Mouse (Mus musculus): ENCODE data around the gene Teddm2.
A peak's percentile ranks its signal among the peaks of the same experiment; 100 is the strongest.

DNA sequence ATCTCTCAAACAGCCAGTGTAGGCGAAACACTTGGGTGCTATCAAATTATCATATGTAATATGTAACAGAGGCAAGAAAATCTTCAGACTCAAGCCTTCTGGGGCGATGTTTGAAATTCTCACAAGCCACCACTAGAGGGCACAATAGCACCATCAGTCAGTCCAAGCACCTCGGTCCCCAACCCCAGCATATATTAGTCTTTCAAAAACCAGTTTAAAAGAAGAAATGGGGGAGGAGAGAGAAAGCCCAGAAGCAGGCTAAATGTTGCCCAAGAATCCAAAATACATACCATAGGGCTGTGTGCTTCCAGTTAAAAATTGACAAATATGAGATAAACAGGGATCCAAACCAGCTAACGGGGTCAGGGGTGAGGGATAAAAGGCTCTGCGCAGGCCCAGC lies 5.0 kb downstream of the Teddm2 start:
- TF ChIP-seq CTCF (IDR thresholded peaks at IDR 0.05 in 2 of 3, conservative IDR thresholded peaks at IDR 0.05 in 1 of 3; ENCODE audit: control insufficient read depth in 1 of 3, insufficient read depth in 1 of 3, low read depth in 2 of 3, low read length in 3 of 3, poor library complexity in 1 of 3, severe bottlenecking in 1 of 3), result peak; percentile 53 to 72 (median 65)
- no peak for TF ChIP-seq MAX (IDR thresholded peaks at IDR 0.05; ENCODE audit: low read length)
- TF ChIP-seq NRF1 (IDR thresholded peaks at IDR 0.05; ENCODE audit: insufficient read depth, low read depth, low read length, poor library complexity, severe bottlenecking), result no peak
- TF ChIP-seq TCF12 (IDR thresholded peaks at IDR 0.05; ENCODE audit: low read depth, low read length), result no peak
- no peak for TF ChIP-seq ELF1 (IDR thresholded peaks at IDR 0.05; ENCODE audit: low read depth, low read length)
- no peak for TF ChIP-seq USF1 (IDR thresholded peaks at IDR 0.05; ENCODE audit: low read depth, low read length)
- no peak for TF ChIP-seq EP300 (IDR thresholded peaks at IDR 0.05; ENCODE audit: low read depth in 1 of 2, low read length in 2 of 2)
- no peak for TF ChIP-seq POLR2A (IDR thresholded peaks at IDR 0.05; ENCODE audit: control insufficient read depth in 1 of 2, insufficient read depth in 1 of 2, low read depth in 1 of 2, low read length in 2 of 2, poor library complexity in 1 of 2)
- TF ChIP-seq E2F4 (IDR thresholded peaks at IDR 0.05; ENCODE audit: borderline replicate concordance, low read depth, low read length), result no peak
- no peak for TF ChIP-seq KAT2A (conservative IDR thresholded peaks at IDR 0.05; ENCODE audit: low read depth, low read length)

All from MEL (cell line).